Mouse (Mus musculus): ENCODE measurements around the gene Mthfd2. TPM values are rescaled to one million over a fixed set of nuclear protein-coding genes. Genes with fewer than 3 reads are reported as not detected.

Gene Mthfd2
- polyA plus RNA-seq, 1 experiment from 2014 or later = 35.0 TPM

Other genes with a start within 250 kb of the Mthfd2 start
- 30.5 and 31.2 TPM in 2 replicates for gene Pcgf1, start 248.0 kb downstream of the Mthfd2 start, polyA plus RNA-seq (2015; fragmentation: Nextera tagmentation; extraction: Ambion mirVana)
- 0.31 and 0.87 TPM in 2 replicates for gene Lbx2, start 239.5 kb downstream of the Mthfd2 start, polyA plus RNA-seq (2015; fragmentation: Nextera tagmentation; extraction: Ambion mirVana)
- 2.1 and 3.2 TPM in 2 replicates for gene Ccdc142, start 224.3 kb downstream of the Mthfd2 start, polyA plus RNA-seq (2015; fragmentation: Nextera tagmentation; extraction: Ambion mirVana)
- gene Gm42688, start 224.3 kb downstream of the Mthfd2 start, polyA plus RNA-seq (2015; fragmentation: Nextera tagmentation; extraction: Ambion mirVana) = 3.4 TPM in 2 replicates
- gene Mrpl53, start 216.9 kb downstream of the Mthfd2 start, polyA plus RNA-seq (2015; fragmentation: Nextera tagmentation; extraction: Ambion mirVana) = 128 and 145 TPM in 2 replicates
- gene Mogs, start 210.4 kb downstream of the Mthfd2 start, polyA plus RNA-seq (2015; fragmentation: Nextera tagmentation; extraction: Ambion mirVana) = 54.5 and 54.8 TPM in 2 replicates
- gene Wbp1, start 204.3 kb downstream of the Mthfd2 start, polyA plus RNA-seq (2015; fragmentation: Nextera tagmentation; extraction: Ambion mirVana) = 119 and 120 TPM in 2 replicates
- gene Ino80b, start 200.5 kb downstream of the Mthfd2 start, polyA plus RNA-seq (2015; fragmentation: Nextera tagmentation; extraction: Ambion mirVana) = 13.5 and 15.2 TPM in 2 replicates
- 35.3 and 39.9 TPM in 2 replicates for gene Rtkn, start 190.4 kb downstream of the Mthfd2 start, polyA plus RNA-seq (2015; fragmentation: Nextera tagmentation; extraction: Ambion mirVana)
- gene Wdr54, start 169.5 kb downstream of the Mthfd2 start, polyA plus RNA-seq (2015; fragmentation: Nextera tagmentation; extraction: Ambion mirVana) = 5.0 and 7.6 TPM in 2 replicates
- 6.2 and 8.1 TPM in 2 replicates for gene 1700003E16Rik, start 169.5 kb downstream of the Mthfd2 start, polyA plus RNA-seq (2015; fragmentation: Nextera tagmentation; extraction: Ambion mirVana)
- gene Dctn1, start 160.0 kb downstream of the Mthfd2 start, polyA plus RNA-seq (2015; fragmentation: Nextera tagmentation; extraction: Ambion mirVana) = 96.7 and 104 TPM in 2 replicates
- 0.84 and 1.2 TPM in 2 replicates for gene Slc4a5, start 106.1 kb downstream of the Mthfd2 start, polyA plus RNA-seq (2015; fragmentation: Nextera tagmentation; extraction: Ambion mirVana)
- 71.8 and 77.0 TPM in 2 replicates for gene Mob1a, start 108 bp upstream of the Mthfd2 start, polyA plus RNA-seq (2015; fragmentation: Nextera tagmentation; extraction: Ambion mirVana)
- gene Bola3, start 23.2 kb upstream of the Mthfd2 start, polyA plus RNA-seq (2015; fragmentation: Nextera tagmentation; extraction: Ambion mirVana) = 125 and 130 TPM in 2 replicates
- gene Tet3, start 133.2 kb upstream of the Mthfd2 start, polyA plus RNA-seq (2015; fragmentation: Nextera tagmentation; extraction: Ambion mirVana) = 36.1 and 37.1 TPM in 2 replicates
- 78.5 and 80.3 TPM in 2 replicates for gene Dguok, start 181.1 kb upstream of the Mthfd2 start, polyA plus RNA-seq (2015; fragmentation: Nextera tagmentation; extraction: Ambion mirVana)
- gene Actg2, start 210.4 kb upstream of the Mthfd2 start, polyA plus RNA-seq (2015; fragmentation: Nextera tagmentation; extraction: Ambion mirVana) = 172 and 210 TPM in 2 replicates
- gene Stambp, start 246.8 kb upstream of the Mthfd2 start, polyA plus RNA-seq (2015; fragmentation: Nextera tagmentation; extraction: Ambion mirVana) = 21.0 and 23.3 TPM in 2 replicates

Measured in lung, embryonic 15.5 days (tissue).